Mouse (Mus musculus): ENCODE data around the gene Gm20441.

GRCm38 (mm10) chr10:75804217-75804616 is 23.5 kb upstream of the Gm20441 start:
- TF ChIP-seq CTCF (IDR thresholded peaks at IDR 0.05; ENCODE audit: insufficient read depth, low read depth, low read length) (no peak), POLR2A (IDR thresholded peaks at IDR 0.05; ENCODE audit: insufficient read depth, low read depth, low read length) (no peak)

All from olfactory bulb, adult 2 months (tissue).